Mouse (Mus musculus): ENCODE measurements around the gene Foxred1. TPM values are rescaled to one million over a fixed set of nuclear protein-coding genes. Genes with fewer than 3 reads are reported as not detected.

The Foxred1 gene
- polyA plus RNA-seq, 1 experiment from 2014 or later = 53.4 TPM

DNA sequence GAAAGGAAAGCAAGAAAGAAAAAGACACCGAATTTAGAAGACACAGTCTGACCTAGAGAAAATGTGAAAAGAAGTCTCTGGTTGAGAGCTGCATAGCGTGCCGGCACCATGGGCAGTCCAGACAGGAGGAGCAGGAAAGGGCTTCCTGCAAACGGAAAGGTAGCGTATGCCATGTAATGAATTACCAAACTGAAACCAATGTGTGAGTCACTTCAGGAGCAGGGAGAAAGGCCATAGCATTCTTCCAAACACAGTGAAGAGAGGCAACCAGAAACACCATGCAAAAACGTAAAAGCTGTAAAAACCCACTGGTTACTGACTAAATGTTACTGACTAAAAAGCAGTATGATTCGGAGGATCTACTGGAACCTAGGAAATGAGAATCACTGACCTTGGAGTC lies 49.1 kb downstream of the Foxred1 start:
- whole genome bisulfite sequencing = 89% methylated on average over 7 of the region's 7 CpGs

DNA sequence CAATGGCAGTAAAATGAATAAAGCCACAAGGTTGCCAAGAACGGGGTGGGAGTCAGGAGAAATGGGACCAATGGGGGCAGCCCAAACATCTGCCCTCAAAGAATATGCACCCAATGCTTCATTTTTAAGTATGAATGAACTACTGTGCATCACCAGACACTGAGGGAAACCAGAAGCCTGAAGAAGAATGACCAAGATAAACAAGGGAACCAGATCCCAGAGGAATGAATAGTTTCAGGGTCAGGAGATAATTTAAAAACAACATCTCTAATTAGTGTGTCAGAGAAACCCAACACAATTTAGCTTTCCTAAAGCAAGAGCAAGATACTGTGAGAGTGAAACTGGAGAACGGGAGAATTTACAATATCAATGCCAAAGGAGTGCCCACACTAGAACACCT lies 50.2 kb downstream of the Foxred1 start:
- Histone ChIP-seq H3K27me3 (replicated peaks; ENCODE audit: control insufficient read depth, insufficient read depth, low read length) (no peaks in the 10 kb centered on the region), H3K36me3 (ENCODE audit: control insufficient read depth, insufficient read depth) (no peaks in the 10 kb centered on the region), H3K4me3 (replicated peaks; ENCODE audit: low read length) (no peak overlapping the region), H3K9ac (replicated peaks; ENCODE audit: low read depth, low read length) (no peak overlapping the region), H3K9me3 (ENCODE audit: control insufficient read depth, low read length) (no peaks in the 10 kb centered on the region), H3K27ac (ENCODE audit: low read length) (no peak overlapping the region), H3K4me2 (ENCODE audit: low read length) (no peak overlapping the region), H3K4me1 (replicated peaks; ENCODE audit: control insufficient read depth, insufficient read depth, low read length) (no peaks in the 10 kb centered on the region)
- 68% methylated on average over 2 of the region's 2 CpGs for WGBS
- ATAC-seq = no peak

More for the DNA sequence above, 49.1 kb downstream of the Foxred1 start:
- no peaks in the 10 kb centered on the region for H3K36me3 ChIP-seq (ENCODE audit: control insufficient read depth, insufficient read depth)
- H3K27ac ChIP-seq (ENCODE audit: low read length) = no peak overlapping the region
- no peak overlapping the region for H3K4me2 ChIP-seq (ENCODE audit: low read length)
- H3K9ac ChIP-seq (replicated peaks; ENCODE audit: low read depth, low read length) = no peak overlapping the region
- ATAC-seq = no peak
- no peak overlapping the region for H3K4me3 ChIP-seq (replicated peaks; ENCODE audit: low read length)
- no peaks in the 10 kb centered on the region for H3K27me3 ChIP-seq (replicated peaks; ENCODE audit: control insufficient read depth, insufficient read depth, low read length)
- H3K9me3 ChIP-seq (ENCODE audit: control insufficient read depth, low read length) = no peaks in the 10 kb centered on the region
- peaks cover under 1% of the 10 kb centered on the region for H3K4me1 ChIP-seq (replicated peaks; ENCODE audit: control insufficient read depth, insufficient read depth, low read length)

DNA sequence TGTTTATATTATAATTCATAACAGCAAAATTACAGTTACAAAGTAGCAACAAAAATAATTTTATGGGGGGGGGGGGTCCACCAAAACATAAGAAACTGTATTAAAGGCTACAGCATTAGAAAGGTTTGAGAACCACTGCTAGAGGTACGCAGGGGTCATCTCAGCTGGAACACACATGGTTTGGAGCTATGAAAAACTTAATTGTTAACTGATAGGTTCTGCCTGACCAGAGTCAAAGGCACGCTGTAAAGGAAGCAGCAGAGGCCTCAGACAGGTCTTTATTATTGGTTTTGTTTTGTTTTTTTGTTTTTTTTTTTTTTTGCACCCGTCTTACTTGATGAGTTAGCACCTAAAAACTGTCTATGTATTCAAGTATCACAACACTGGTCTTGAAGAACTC lies 52.4 kb downstream of the Foxred1 start:
- no peak overlapping the region for H3K9ac ChIP-seq (replicated peaks; ENCODE audit: low read depth, low read length)
- no peaks in the 10 kb centered on the region for H3K27me3 ChIP-seq (replicated peaks; ENCODE audit: control insufficient read depth, insufficient read depth, low read length)
- H3K4me2 ChIP-seq (ENCODE audit: low read length) = no peak overlapping the region
- no peaks in the 10 kb centered on the region for H3K9me3 ChIP-seq (ENCODE audit: control insufficient read depth, low read length)
- 91% methylated on average over 3 of the region's 3 CpGs for whole genome bisulfite sequencing
- no peak for ATAC-seq
- H3K4me1 ChIP-seq (replicated peaks; ENCODE audit: control insufficient read depth, insufficient read depth, low read length) = no peaks in the 10 kb centered on the region
- no peaks in the 10 kb centered on the region for H3K36me3 ChIP-seq (ENCODE audit: control insufficient read depth, insufficient read depth)
- no peak overlapping the region for H3K4me3 ChIP-seq (replicated peaks; ENCODE audit: low read length)
- no peak overlapping the region for H3K27ac ChIP-seq (ENCODE audit: low read length)

DNA sequence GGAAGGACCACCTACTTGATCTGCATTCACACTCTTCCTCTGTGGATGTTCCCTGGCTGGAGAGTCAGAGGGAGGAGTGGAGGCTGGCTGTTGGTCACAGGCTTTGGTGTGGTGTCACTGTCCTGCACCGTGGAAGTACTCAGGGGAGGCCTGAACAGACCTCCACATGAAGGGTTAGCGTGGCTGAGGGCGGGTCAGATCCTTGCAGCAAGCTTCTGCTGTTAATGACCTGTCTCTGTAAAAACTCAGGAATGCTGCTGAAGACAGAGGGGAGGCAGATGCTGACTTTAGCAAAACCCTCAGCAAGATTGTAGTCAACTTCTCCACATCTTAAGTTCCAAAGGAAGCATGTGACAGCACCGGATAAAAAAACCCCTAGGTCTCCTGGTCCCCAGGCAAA lies 54.0 kb downstream of the Foxred1 start:
- 93% methylated on average over 4 of the region's 4 CpGs for WGBS
- Histone ChIP-seq H3K9ac (replicated peaks; ENCODE audit: low read depth, low read length) (no peak overlapping the region), H3K36me3 (ENCODE audit: control insufficient read depth, insufficient read depth) (no peaks in the 10 kb centered on the region), H3K27me3 (replicated peaks; ENCODE audit: control insufficient read depth, insufficient read depth, low read length) (no peaks in the 10 kb centered on the region), H3K4me3 (replicated peaks; ENCODE audit: low read length) (no peak overlapping the region), H3K4me2 (ENCODE audit: low read length) (no peak overlapping the region), H3K9me3 (ENCODE audit: control insufficient read depth, low read length) (no peaks in the 10 kb centered on the region), H3K4me1 (replicated peaks; ENCODE audit: control insufficient read depth, insufficient read depth, low read length) (no peaks in the 10 kb centered on the region), H3K27ac (ENCODE audit: low read length) (no peak overlapping the region)
- no peak for ATAC-seq

DNA sequence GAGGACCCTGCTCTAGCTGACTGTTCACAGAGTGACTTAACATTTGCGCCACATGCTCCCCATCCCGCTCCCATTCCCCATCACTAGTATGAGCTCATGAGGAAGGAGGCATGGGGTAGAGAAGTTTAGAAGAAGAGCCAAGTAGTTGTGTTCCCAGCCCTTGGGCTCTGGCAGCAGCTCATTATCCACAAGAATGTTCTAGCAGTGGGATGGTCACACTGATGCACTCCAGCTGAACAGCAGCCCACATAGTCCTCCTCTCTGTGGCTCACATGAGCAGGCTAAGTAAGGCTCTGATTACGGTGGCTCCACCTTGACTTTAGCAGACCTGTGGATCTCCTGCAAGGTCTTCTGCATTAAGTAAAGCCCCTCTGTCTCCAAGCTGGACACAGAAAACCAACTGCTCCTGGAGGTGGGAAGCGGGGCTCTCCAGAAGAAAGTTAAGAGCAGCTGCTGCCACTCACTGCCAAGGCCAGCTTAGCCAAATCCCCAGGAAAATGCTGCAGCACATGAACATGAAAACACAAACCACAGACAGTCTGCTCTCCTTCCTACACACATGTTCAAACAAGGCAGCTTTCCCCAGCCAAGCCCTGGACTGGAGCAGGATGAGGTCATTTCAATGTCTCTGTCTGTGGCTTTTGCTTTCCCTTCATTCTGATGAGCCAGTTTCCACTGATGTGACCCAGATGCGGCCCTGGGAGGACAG lies 54.7 kb downstream of the Foxred1 start:
- ATAC-seq = no peak
- H3K9me3 ChIP-seq (ENCODE audit: control insufficient read depth, low read length) = no peaks in the 10 kb centered on the region

More for the DNA sequence above, 54.7 kb downstream of the Foxred1 start:
- Histone ChIP-seq H3K4me3 (replicated peaks; ENCODE audit: low read length) (no peak overlapping the region), H3K4me1 (replicated peaks; ENCODE audit: control insufficient read depth, insufficient read depth, low read length) (no peaks in the 10 kb centered on the region), H3K4me2 (ENCODE audit: low read length) (no peak overlapping the region), H3K27me3 (replicated peaks; ENCODE audit: control insufficient read depth, insufficient read depth, low read length) (no peaks in the 10 kb centered on the region), H3K27ac (ENCODE audit: low read length) (no peak overlapping the region), H3K9ac (replicated peaks; ENCODE audit: low read depth, low read length) (no peak overlapping the region), H3K36me3 (ENCODE audit: control insufficient read depth, insufficient read depth) (no peaks in the 10 kb centered on the region)
- WGBS = 92% methylated on average over 5 of the region's 5 CpGs

Other genes starting within 250 kb of the Foxred1 start
- gene St3gal4, start 91.8 kb downstream of the Foxred1 start, polyA plus RNA-seq (2015; fragmentation: Nextera tagmentation; extraction: Ambion mirVana) = 13.0 and 13.6 TPM in 2 replicates
- 80.4 TPM in 2 replicates for gene Dcps, start 35.0 kb downstream of the Foxred1 start, polyA plus RNA-seq (2015; fragmentation: Nextera tagmentation; extraction: Ambion mirVana)
- gene Srpr, start 10.9 kb downstream of the Foxred1 start, polyA plus RNA-seq (2015; fragmentation: Nextera tagmentation; extraction: Ambion mirVana) = 52.6 and 56.4 TPM in 2 replicates
- 3.9 and 4.2 TPM in 2 replicates for gene Tirap, start 10.8 kb downstream of the Foxred1 start, polyA plus RNA-seq (2015; fragmentation: Nextera tagmentation; extraction: Ambion mirVana)
- gene Fam118b, start 56.8 kb upstream of the Foxred1 start, polyA plus RNA-seq (2015; fragmentation: Nextera tagmentation; extraction: Ambion mirVana) = 86.8 and 92.5 TPM in 2 replicates
- 19.7 and 23.1 TPM in 2 replicates for gene Rpusd4, start 56.8 kb upstream of the Foxred1 start, polyA plus RNA-seq (2015; fragmentation: Nextera tagmentation; extraction: Ambion mirVana)
- gene Cdon, start 210.1 kb upstream of the Foxred1 start, polyA plus RNA-seq (2015; fragmentation: Nextera tagmentation; extraction: Ambion mirVana) = 11.9 and 12.3 TPM in 2 replicates